Mouse (Mus musculus) kidney, embryonic 15.5 days (tissue): ENCODE measurements around the gene Jade3. TPM values are rescaled to one million over a fixed set of nuclear protein-coding genes. Genes with fewer than 3 reads are reported as not detected.

Source experiments
- ATAC-seq: fragments of 200-750 bp; cut with Nextera tagmentation; replicated peaks from 2 replicates; pipeline ENCODE4 v1.8.0; 2017; ENCODE audit warnings: moderate TSS enrichment; ENCODE audit not compliant: low FRiP score
- H3K27ac ChIP-seq: fragments of 300-500 bp; sonication (generic); 2 replicates; pipeline ENCODE4 v1.5.1; 2015; ENCODE audit warnings: mild to moderate bottlenecking, inconsistent platforms
- H3K27me3 ChIP-seq: fragments of 300-500 bp; sonication (generic); 2 replicates; pipeline ENCODE4 v1.6.1; 2015; ENCODE audit warnings: inconsistent platforms
- H3K36me3 ChIP-seq: fragments of 300-500 bp; sonication (generic); 2 replicates; pipeline ENCODE4 v1.6.1; 2015; ENCODE audit warnings: inconsistent platforms
- H3K4me1 ChIP-seq: fragments of 300-500 bp; sonication (generic); 2 replicates; pipeline ENCODE4 v1.6.1; 2015; ENCODE audit warnings: inconsistent platforms
- H3K4me2 ChIP-seq: fragments of 300-500 bp; sonication (generic); 2 replicates; pipeline ENCODE4 v1.6.1; 2015; ENCODE audit warnings: moderate library complexity, mild to moderate bottlenecking, inconsistent platforms
- H3K4me3 ChIP-seq: fragments of 300-500 bp; sonication (generic); replicated peaks from 2 replicates; pipeline ENCODE4 v1.5.1; 2015; ENCODE audit warnings: mild to moderate bottlenecking, inconsistent platforms
- H3K9ac ChIP-seq: fragments of 300-500 bp; sonication (generic); 2 replicates; pipeline ENCODE4 v1.6.1; 2015; ENCODE audit warnings: mild to moderate bottlenecking, inconsistent platforms
- H3K9me3 ChIP-seq: fragments of 300-500 bp; sonication (generic); replicated peaks from 2 replicates; pipeline ENCODE4 v1.6.1; 2016; ENCODE audit warnings: inconsistent platforms
- WGBS: fragments of 180-500 bp; shearing (Covaris S2); methylation state at CpG from one replicate; pipeline ENCODE4 v1.1.7; 2015; ENCODE audit warnings: mixed read lengths; 5-methylcytosine and 5-hydroxymethylcytosine counted together
- polyA plus RNA-seq: library from polyadenylated mRNA; unstranded; fragments of >200 nt; fragmentation: Nextera tagmentation; extraction: Ambion mirVana; gene quantifications from 2 replicates; pipeline ENCODE4 v1.2.1, GENCODE M21; 2015

The Jade3 gene
- polyA plus RNA-seq, 1 experiment from 2014 or later, result 11.2 TPM

DNA sequence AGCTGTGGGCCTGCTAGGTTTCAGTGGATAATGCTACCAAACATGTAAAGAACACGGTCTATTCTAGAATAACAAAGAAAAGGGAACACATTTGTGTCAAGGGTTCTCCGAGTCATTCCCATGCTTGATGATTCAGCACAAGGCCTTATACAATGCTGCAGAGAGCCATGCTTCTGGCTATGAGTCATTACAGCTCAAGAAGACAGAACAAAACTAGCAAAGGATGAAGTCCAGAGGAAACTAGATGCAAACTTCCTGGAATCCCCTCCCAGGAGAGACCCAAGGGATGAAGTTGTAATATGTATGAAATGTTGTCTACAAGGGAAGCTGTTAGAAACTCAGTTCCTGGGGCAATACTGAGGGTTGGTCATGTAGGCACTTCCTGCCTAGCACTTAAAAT is 7.0 kb upstream of the Jade3 start:
- H3K9ac ChIP-seq, result no peak overlapping the region
- 91% methylated on average over 2 of the region's 2 CpGs for WGBS
- no peak overlapping the region for H3K27ac ChIP-seq
- H3K36me3 ChIP-seq, result no peaks in the 10 kb centered on the region
- H3K4me1 ChIP-seq, result no peaks in the 10 kb centered on the region
- no peaks in the 10 kb centered on the region for H3K27me3 ChIP-seq
- no peak for ATAC-seq
- no peaks in the 10 kb centered on the region for H3K9me3 ChIP-seq
- no peak overlapping the region for H3K4me2 ChIP-seq
- H3K4me3 ChIP-seq, result no peak overlapping the region

DNA sequence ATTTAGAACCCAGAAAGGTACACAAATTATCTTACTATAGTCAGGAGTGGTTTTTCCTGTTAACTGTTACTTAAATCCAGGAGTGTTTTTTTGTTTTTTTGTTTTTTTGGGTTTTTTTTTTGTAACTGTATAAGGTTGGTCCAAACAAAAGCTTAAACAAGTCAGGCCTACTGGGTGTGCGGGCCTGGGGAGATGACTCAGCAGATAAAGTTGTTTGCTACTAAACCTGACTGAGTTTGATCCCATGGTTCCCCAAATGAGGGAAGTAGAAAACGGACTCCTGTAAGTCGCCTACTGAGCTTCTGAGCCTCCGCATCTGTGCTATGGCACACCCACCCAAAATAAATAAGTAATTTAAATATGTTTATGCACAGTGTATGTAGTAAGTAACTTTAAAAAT is 6.0 kb upstream of the Jade3 start:
- Histone ChIP-seq H3K9me3 (no peaks in the 10 kb centered on the region), H3K27me3 (no peaks in the 10 kb centered on the region), H3K27ac (no peak overlapping the region), H3K4me1 (no peaks in the 10 kb centered on the region), H3K36me3 (no peaks in the 10 kb centered on the region), H3K4me2 (no peak overlapping the region), H3K9ac (no peak overlapping the region), H3K4me3 (no peak overlapping the region)
- WGBS, result 86% methylated on average over 4 of the region's 4 CpGs
- ATAC-seq, result no peak

DNA sequence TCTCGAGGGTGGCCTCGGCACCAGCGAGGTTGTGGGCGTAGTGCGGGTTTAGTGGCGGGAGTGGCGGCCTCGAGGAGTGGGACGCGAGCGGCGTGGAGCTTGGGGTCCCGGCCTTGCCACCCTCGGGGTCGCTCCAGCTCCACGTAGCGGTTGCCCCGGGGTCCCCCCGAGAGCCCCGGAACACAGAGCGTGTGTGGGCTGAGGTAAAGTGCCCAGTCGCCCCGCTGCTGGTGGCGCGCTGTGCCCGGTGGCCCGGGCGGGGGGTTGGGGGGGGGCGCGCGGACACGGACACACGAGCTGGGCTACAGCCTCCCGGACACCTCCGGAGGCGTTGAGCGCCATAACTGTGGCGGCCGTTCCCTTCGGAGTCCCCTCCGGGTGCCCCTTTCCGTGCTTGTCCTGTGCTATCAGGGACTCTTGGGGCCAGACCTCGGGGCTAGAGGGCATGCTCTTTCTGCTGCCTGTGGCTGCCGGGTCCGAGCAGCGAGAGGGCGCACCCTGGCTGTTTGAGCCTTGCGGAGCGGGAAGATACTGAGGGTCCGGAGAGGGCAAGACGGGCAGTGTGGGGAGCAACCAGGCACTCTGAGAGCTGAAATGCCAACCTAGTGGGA is 456 bp downstream of the Jade3 start:
- no peaks in the 10 kb centered on the region for H3K9me3 ChIP-seq
- WGBS, result 17% methylated on average over 51 of the region's 51 CpGs
- ATAC-seq, result peak; percentile 34

DNA sequence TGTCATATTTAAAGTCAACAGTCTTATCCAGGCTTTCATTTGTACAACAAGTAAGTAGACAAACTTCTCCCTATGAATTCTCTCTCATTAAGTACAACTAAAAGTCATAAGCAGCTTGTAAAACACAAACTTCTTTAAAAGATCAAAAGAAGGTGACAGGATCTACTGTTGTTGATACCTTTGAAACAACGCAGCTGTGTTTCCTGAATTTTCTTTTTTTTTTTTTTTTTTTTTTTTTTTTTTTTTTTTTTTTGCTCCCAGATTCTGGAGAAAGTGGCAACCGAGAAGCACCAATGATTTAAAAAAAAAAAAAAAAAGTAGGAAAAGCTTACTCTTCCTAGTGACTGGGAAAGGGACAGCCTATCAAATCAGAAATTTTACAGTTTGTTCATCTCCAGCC is 57.7 kb downstream of the Jade3 start:
- H3K4me3 ChIP-seq, result no peak overlapping the region
- no peaks in the 10 kb centered on the region for H3K4me1 ChIP-seq
- no peaks in the 10 kb centered on the region for H3K9me3 ChIP-seq
- no peak overlapping the region for H3K9ac ChIP-seq
- H3K4me2 ChIP-seq, result no peak overlapping the region
- H3K27me3 ChIP-seq, result no peaks in the 10 kb centered on the region
- 72% methylated on average over 2 of the region's 2 CpGs for WGBS
- ATAC-seq, result no peak
- H3K27ac ChIP-seq, result no peak overlapping the region
- H3K36me3 ChIP-seq, result no peaks in the 10 kb centered on the region

More for the DNA sequence above, 456 bp downstream of the Jade3 start:
- Histone ChIP-seq H3K4me1 (no peaks in the 10 kb centered on the region), H3K27ac (peak overlapping the region; percentile 81), H3K4me3 (peak overlapping the region; percentile 62), H3K36me3 (peaks cover 3% of the 10 kb centered on the region; the same call in 1 of the 2 replicates), H3K9ac (peak overlapping the region; percentile 66), H3K27me3 (no peaks in the 10 kb centered on the region), H3K4me2 (peak overlapping the region; percentile 60)

DNA sequence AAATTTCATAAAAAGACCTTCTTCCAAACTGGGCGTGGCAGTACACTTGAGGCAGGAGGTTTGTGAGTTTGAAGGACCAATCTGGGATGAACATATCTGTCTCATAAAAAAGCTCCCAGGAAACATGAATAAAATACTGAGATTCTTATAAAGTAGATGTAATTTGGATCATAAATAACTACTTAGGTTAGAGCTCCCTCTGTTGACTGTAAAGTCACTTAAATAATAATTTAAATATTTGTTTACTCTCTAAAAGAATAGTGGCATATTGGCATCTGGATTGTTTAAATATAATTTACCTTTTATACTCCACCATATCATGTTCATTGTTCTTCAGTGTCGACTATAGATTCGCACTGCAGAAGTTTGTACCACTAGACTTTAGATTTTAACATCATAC is 72.2 kb downstream of the Jade3 start:
- Histone ChIP-seq H3K9me3 (no peaks in the 10 kb centered on the region), H3K4me3 (no peak overlapping the region), H3K4me2 (no peak overlapping the region), H3K27me3 (no peaks in the 10 kb centered on the region), H3K4me1 (no peaks in the 10 kb centered on the region), H3K27ac (no peak overlapping the region), H3K36me3 (peaks cover 10% of the 10 kb centered on the region), H3K9ac (no peak overlapping the region)
- ATAC-seq, result no peak
- WGBS, result 84% methylated on average over 3 of the region's 3 CpGs

DNA sequence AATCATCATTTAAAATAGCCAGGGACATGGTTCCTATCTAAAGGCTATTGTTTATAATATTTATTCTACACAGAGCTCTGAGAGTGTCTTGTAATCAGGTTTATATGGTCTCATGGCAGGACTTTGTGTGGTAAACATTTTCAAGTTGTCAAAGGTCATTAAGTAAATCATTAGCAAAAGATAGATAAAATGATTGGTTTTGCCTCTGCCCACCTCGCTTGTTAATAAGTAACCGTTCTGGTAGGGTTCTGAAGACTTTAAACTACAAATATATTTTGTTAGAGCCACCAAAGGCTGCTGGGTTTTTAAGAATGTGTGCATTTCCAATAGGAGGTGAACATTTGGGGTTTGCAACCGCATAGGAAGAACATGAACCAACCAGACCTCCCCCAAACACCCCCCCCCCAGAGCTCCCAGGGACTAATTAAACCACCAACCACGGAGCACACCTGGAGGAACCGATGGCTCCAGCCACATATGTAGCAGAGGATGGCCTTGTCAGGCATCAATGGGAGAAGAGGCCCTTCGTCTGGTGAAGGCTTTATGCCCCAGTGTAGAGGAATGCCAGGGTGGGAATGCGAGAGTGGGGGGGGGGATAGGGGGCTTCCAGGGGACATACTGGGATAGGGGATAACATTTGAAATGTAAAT is 94.9 kb downstream of the Jade3 start:
- WGBS, result 71% methylated on average over 7 of the region's 7 CpGs
- no peak overlapping the region for H3K4me3 ChIP-seq
- H3K27ac ChIP-seq, result no peak overlapping the region
- no peaks in the 10 kb centered on the region for H3K4me1 ChIP-seq
- H3K4me2 ChIP-seq, result no peak overlapping the region
- no peak for ATAC-seq
- peaks cover 13% of the 10 kb centered on the region for H3K36me3 ChIP-seq
- no peaks in the 10 kb centered on the region for H3K27me3 ChIP-seq
- no peaks in the 10 kb centered on the region for H3K9me3 ChIP-seq
- H3K9ac ChIP-seq, result no peak overlapping the region

DNA sequence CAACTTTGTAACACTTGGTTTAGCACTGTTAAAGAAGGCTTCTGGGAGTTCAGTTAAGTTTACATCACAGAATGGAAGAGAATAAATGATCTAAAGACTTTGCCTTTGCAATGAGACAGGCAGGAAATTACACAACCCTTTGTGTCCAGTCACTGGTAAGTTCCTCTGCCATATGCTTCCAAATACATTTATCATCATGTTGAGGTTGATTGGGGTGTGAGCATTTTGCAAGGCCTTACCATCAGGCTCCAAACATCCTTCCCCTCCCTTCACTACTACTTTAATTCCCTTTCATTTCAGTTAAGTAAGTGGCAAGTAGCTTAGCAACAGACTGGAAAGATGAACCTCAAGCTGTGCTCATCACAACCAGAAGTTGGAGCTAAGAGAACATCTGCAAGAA is 96.1 kb downstream of the Jade3 start:
- Histone ChIP-seq H3K4me1 (no peaks in the 10 kb centered on the region), H3K9ac (no peak overlapping the region), H3K4me3 (no peak overlapping the region), H3K36me3 (peaks cover 7% of the 10 kb centered on the region), H3K9me3 (no peaks in the 10 kb centered on the region), H3K4me2 (no peak overlapping the region), H3K27ac (no peak overlapping the region), H3K27me3 (no peaks in the 10 kb centered on the region)
- no peak for ATAC-seq

DNA sequence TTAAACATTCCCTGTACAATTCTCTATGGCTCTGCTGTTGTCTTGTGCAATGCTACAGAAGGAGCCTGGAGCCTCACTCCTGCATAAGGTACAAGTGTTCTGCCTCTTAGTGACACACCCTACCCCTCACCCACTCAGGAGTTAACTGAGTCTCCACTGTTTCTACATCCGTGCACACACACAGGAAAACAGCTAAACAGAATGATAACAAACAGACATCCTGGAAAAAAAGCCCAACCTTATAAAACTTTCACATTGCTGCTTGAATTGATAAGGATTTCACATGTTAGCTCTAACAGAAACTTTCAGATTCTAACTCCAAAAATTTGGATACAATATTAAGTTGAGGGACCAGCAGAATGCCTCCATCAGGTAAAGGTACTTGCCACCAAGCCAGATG is 107.1 kb downstream of the Jade3 start:
- Histone ChIP-seq H3K9ac (no peak overlapping the region), H3K27ac (no peak overlapping the region), H3K36me3 (no peaks in the 10 kb centered on the region), H3K4me1 (no peaks in the 10 kb centered on the region), H3K27me3 (no peaks in the 10 kb centered on the region), H3K4me3 (no peak overlapping the region), H3K4me2 (no peak overlapping the region), H3K9me3 (no peaks in the 10 kb centered on the region)
- WGBS, result 50% methylated on average over 1 of the region's 1 CpGs
- no peak for ATAC-seq

DNA sequence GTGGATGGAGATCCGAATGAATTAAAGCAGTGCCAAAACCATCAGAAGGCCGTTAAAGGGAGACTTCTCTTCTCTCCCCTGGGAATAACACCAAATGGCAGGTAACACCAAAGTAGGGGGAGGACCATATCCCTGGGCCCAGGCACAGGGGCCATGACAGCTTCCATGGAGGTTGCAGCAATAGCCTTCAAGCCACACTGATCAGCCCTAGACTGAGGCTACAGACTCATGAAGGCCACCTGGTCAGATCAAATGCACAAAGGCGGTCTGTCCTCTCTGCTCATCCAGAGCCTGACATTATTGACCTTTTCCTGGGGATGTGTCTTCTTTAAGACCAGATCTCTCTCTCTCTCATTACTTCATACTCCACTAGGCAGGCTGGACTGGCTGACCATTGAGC is 118.4 kb downstream of the Jade3 start:
- ATAC-seq, result peak; percentile 54; the same call in 1 of the 2 replicates
- H3K27me3 ChIP-seq, result no peaks in the 10 kb centered on the region
- no peak overlapping the region for H3K9ac ChIP-seq
- no peak overlapping the region for H3K4me2 ChIP-seq
- H3K4me3 ChIP-seq, result no peak overlapping the region
- H3K4me1 ChIP-seq, result no peaks in the 10 kb centered on the region
- no peaks in the 10 kb centered on the region for H3K36me3 ChIP-seq
- no peak overlapping the region for H3K27ac ChIP-seq
- no peaks in the 10 kb centered on the region for H3K9me3 ChIP-seq
- 62% methylated on average over 3 of the region's 3 CpGs for WGBS

DNA sequence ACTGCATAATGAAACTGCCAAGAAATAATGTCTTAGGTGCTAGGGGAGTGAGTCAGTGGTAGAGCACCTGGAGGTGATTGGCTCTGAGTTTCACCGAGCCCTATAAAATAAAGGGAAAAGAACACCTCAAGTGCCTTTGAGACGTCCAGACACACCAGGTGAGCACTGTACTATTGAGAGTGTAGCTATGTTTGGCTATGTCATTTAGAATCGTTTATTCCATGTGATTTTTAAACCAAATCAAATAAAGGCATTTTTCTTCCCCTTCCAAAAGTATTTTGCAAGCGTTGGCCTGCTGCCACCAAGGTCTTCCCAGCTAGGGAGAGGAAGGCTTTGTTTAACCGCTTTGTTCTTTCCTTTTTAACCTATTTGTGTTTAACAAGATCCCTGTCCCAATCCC is 122.1 kb downstream of the Jade3 start:
- H3K4me3 ChIP-seq, result peak overlapping the region; percentile 39
- H3K27me3 ChIP-seq, result no peaks in the 10 kb centered on the region
- H3K27ac ChIP-seq, result peak overlapping the region; percentile 67; the same call in 1 of the 2 replicates
- 58% methylated on average over 5 of the region's 5 CpGs for WGBS
- no peak overlapping the region for H3K9ac ChIP-seq
- H3K9me3 ChIP-seq, result no peaks in the 10 kb centered on the region
- no peaks in the 10 kb centered on the region for H3K36me3 ChIP-seq
- peak overlapping the region; percentile 58 for H3K4me2 ChIP-seq
- H3K4me1 ChIP-seq, result no peaks in the 10 kb centered on the region
- no peak for ATAC-seq

DNA sequence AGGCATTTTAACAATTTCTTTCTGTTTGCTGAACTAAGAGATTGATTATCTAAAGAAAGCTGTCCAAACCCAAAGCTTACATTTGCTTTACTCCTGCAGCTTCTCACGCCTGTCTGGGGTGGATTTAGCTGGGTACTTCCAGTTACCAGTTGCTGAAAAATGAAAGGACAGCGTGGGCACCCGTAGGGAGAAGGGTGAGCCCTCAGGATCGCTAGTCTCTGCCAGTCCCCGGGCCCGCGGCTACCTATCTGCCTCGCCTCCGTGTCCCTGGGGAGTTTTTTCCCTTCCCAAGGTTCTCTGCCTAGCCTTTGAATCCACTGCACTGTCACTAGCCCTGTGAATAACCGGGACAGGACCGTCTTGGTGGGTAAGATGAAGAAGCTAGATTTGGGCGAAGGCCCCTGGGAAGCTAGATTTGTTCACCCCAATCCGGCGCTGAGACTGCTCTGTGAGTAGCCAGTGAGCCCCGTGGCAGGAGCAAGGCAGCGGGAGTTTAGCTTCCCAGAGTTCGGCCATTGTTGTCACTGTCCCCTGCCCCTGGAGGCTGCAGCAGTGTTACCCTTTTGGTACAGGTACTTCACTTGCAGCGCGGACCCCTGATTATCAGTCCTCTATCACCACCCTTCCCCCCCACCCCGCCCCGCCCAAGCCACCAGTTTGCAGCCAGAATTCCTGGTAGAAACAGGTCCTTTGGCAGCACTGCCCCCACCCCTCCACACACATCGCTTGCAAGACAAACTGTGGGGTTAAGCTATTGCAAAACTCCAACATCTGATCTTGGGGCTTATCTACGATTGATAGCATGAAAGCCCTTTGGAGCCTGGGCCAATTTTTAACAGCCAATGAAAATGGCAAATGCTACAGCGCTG is 122.8 kb downstream of the Jade3 start:
- Histone ChIP-seq H3K27me3 (no peaks in the 10 kb centered on the region), H3K4me3 (peak overlapping the region; percentile 39), H3K9me3 (no peaks in the 10 kb centered on the region), H3K4me2 (peak overlapping the region; percentile 58), H3K4me1 (no peaks in the 10 kb centered on the region), H3K36me3 (no peaks in the 10 kb centered on the region), H3K27ac (peak overlapping the region; percentile 67), H3K9ac (no peak overlapping the region; the same call in 1 of the 2 replicates)
- WGBS, result 21% methylated on average over 24 of the region's 24 CpGs
- ATAC-seq, result peak; percentile 66

DNA sequence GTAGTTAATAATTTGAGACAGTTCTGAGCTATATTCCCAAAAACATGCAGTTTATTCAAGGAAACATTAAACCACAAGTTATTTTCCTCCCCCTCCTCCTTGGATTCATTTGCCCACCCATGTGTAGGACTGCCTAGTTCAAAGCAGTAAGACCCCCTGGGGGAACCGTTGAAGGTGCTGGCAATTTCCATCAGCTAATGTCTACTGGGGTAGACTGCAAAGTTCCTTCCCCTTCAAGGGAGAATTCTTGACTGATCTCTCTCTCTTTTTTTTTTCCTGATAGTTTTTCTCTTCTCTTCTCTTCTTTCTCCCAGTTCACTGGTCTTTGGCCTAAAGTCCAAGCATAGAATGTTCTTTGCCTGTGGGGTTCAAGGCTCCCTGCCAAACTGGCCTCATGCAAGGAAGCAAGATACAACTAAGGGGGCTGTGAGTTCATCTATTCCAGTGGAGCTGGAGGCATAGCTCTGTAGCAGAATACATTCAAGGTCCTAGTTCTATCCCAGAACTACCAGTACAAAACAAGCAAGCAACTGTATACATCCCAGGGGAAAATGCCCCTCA is 123.5 kb downstream of the Jade3 start:
- H3K36me3 ChIP-seq, result no peaks in the 10 kb centered on the region

More for the DNA sequence above, 123.5 kb downstream of the Jade3 start:
- H3K4me3 ChIP-seq, result peak overlapping the region; percentile 39; the same call in 1 of the 2 replicates
- peak; percentile 71; the same call in 1 of the 2 replicates for ATAC-seq
- no peaks in the 10 kb centered on the region for H3K4me1 ChIP-seq
- H3K9ac ChIP-seq, result no peak overlapping the region
- H3K4me2 ChIP-seq, result peak overlapping the region; percentile 58
- no peaks in the 10 kb centered on the region for H3K9me3 ChIP-seq
- no peaks in the 10 kb centered on the region for H3K27me3 ChIP-seq
- WGBS, result 36% methylated on average over 1 of the region's 1 CpGs
- peak overlapping the region; percentile 32; the same call in 1 of the 2 replicates for H3K27ac ChIP-seq
